Mouse (Mus musculus): Measurements from ENCODE around the gene Pdss2. TPM values are rescaled to one million over a fixed set of nuclear protein-coding genes. Genes with fewer than 3 reads are reported as not detected.

Gene Pdss2
- 13.6 and 13.9 TPM in 2 replicates for polyA plus RNA-seq (2016; fragmentation: Nextera tagmentation; extraction: Ambion mirVana)

DNA sequence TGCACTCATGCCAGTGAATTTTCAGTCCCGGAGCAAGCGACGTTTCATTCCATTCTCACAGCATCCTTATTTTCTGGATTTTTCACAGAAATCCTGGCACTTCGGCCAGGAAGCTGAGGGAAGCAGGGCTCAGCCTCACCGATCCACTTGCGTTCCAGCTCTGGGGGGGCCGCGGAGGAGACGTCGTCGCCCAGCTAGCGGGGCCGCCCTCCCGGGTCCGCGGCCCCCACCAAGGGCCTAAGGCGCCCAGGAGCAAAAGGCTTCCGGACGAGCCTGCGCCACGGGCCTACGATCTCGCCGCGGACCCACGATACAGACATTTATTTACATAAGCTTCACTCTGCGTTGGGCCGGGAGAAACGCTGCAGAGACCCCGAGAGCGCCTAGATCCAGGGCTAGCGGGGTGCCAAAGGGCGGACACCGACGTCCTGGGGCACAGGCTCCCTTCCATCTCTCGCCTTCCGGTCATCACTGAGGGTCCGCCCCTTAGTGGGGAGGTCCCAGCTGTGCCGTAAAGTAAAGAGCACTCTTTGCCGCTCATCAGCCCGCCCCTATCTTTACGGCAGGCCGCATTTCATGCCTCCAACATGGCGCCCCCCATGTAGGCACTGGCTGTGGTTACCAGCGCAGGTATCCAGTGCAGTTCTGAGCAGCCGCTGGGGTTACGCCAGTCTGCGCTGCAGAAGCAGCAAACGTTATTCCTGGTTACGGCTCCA lies at the start of gene Pdss2:
Pdss2 (plus strand) TSS at position 577 of the 716 bp plus-strand sequence.
- Histone ChIP-seq H3K9me3 (no peaks in the 10 kb centered on the region), H3K4me3 (peak within 1 kb of the TSS; percentile 85), H3K9ac (peak within 1 kb of the TSS; percentile 91), H3K4me2 (replicated peaks) (peak within 1 kb of the TSS; percentile 68), H3K27me3 (replicated peaks) (no peaks in the 10 kb centered on the region), H3K36me3 (no peaks in the 10 kb centered on the region), H3K27ac (peak within 1 kb of the TSS; percentile 75), H3K4me1 (peaks cover 10% of the 10 kb centered on the region)
- under 1% methylated on average over 50 of the region's 50 CpGs for WGBS
- ATAC-seq (ENCODE audit: low FRiP score, low read depth) = peak; percentile 99

DNA sequence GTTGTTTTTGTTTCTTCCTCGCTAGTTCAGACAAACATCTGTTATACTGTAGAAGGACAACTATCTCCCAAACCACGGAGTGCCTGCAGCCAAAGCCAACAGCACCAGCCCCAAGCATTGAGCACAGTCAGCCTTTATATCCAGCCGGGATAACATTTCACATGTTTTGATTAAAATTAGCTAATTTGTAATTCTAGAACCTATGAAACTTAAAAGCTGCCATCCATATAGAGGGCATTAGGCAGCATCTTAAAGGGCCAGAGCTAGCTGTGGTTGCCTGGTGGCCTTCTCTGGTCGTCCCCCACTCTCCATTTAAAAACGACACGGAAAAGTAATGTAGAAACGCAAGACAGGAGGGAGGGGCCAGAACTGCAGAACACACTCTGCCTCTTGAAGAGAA lies 49.2 kb upstream of the Pdss2 start:
- Histone ChIP-seq H3K9ac (peak overlapping the region; percentile 94; the same call in 1 of the 2 replicates), H3K27me3 (replicated peaks) (peaks cover 7% of the 10 kb centered on the region; the same call in 1 of the 2 replicates), H3K4me1 (peaks cover 39% of the 10 kb centered on the region; the same call in 1 of the 2 replicates), H3K27ac (no peak overlapping the region), H3K9me3 (no peaks in the 10 kb centered on the region), H3K4me2 (replicated peaks) (peak overlapping the region; percentile 90), H3K36me3 (no peaks in the 10 kb centered on the region), H3K4me3 (peak overlapping the region; percentile 85)
- ATAC-seq (ENCODE audit: low FRiP score, low read depth) = no peak
- WGBS = 7% methylated on average over 7 of the region's 7 CpGs

DNA sequence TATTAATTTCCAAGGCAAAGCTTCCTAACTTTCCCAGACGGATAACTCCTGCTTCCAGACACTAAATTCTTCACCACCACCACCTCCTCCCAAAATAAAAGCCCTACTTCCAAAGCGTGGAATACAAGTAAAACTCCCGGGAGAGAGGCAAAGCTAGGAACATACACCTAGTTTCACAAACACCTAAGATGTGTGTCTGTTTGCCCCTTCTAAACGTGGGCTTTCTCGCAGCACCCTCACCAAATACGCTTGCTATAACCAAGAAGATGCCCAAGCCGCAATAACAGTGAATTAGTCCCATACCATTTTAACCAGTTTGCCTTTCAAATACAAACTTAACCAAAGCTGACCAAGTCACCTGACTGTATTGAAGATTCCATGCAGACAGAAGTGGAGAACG lies 48.7 kb upstream of the Pdss2 start:
- WGBS = 3% methylated on average over 8 of the region's 8 CpGs
- H3K4me3 ChIP-seq = peak overlapping the region; percentile 85
- ATAC-seq (ENCODE audit: low FRiP score, low read depth) = no peak
- no peaks in the 10 kb centered on the region for H3K36me3 ChIP-seq
- peaks cover 9% of the 10 kb centered on the region; the same call in 1 of the 2 replicates for H3K27me3 ChIP-seq (replicated peaks)
- peak overlapping the region; percentile 94 for H3K9ac ChIP-seq
- H3K4me1 ChIP-seq = peaks cover 35% of the 10 kb centered on the region; the same call in 1 of the 2 replicates
- H3K4me2 ChIP-seq (replicated peaks) = peak overlapping the region; percentile 90
- H3K27ac ChIP-seq = no peak overlapping the region
- H3K9me3 ChIP-seq = no peaks in the 10 kb centered on the region

DNA sequence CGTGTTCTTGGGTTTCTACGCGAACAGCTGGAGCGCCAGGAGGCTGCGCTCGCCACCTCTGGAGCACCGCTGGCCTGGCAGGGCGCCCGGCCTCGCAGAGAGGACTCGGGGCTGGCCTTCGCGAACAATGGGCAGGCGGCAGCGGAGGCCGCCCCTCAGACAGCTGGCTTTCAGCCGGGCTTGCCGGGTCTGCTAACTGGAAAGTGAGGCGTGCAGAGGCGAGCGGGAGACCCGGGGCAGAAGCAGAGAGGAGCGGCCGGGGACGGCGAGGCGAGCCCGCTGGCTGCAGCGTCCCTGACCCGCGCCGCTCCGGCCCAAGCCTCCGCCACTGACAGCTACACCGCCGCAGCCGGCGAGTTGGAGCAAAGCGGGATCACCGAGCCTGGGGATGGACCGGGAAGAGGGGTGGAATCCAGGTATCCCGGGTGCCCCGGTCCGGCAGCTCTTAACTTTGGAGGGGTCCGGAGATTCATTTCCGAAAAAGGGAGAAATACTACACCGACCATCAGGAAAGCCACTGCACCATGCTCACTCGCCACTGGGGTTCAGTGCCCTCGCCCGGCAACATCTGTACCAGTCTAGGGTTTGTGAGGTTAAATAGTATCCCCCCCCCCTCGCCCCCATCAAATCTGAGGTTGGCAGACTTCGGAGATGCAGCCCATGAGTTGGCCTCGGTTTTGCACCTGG lies 48.0 kb upstream of the Pdss2 start:
- no peaks in the 10 kb centered on the region for H3K9me3 ChIP-seq
- WGBS = under 1% methylated on average over 53 of the region's 53 CpGs
- H3K27me3 ChIP-seq (replicated peaks) = peaks cover 9% of the 10 kb centered on the region; the same call in 1 of the 2 replicates
- peak overlapping the region; percentile 94 for H3K9ac ChIP-seq
- peaks cover 35% of the 10 kb centered on the region; the same call in 1 of the 2 replicates for H3K4me1 ChIP-seq
- H3K4me2 ChIP-seq (replicated peaks) = peak overlapping the region; percentile 90
- peak; percentile 51 for ATAC-seq (ENCODE audit: low FRiP score, low read depth)
- H3K36me3 ChIP-seq = no peaks in the 10 kb centered on the region
- peak overlapping the region; percentile 85 for H3K4me3 ChIP-seq
- peak overlapping the region; percentile 86 for H3K27ac ChIP-seq

DNA sequence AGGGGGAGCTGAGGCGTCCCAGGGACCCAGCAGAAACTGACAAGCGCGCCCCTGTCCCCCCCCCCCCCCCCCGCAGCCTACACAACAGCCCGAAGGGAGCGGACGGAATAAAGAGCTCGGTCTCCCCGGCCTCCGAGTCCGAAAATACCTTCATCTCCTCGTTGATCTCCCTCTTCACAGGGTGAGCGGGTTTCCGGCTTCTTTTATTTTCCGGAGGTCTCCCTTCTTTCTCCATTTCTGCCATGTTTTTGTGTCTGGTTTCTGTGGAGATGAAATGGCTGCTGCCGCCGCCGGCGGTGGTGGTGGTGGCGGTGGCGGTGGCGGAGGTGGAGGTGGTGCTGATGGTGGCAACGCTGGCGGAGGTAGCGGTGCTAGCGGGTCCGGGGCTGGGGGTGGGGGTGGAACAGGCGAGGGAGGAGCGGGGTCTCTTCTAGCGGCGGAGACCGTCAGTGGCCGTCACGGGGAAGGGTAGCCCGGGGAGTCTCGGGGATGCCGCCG lies 47.4 kb upstream of the Pdss2 start:
- peak overlapping the region; percentile 85 for H3K4me3 ChIP-seq
- H3K27ac ChIP-seq = peak overlapping the region; percentile 86
- peak overlapping the region; percentile 94 for H3K9ac ChIP-seq
- H3K4me2 ChIP-seq (replicated peaks) = peak overlapping the region; percentile 90
- peak; percentile 67 for ATAC-seq (ENCODE audit: low FRiP score, low read depth)
- H3K9me3 ChIP-seq = no peaks in the 10 kb centered on the region
- H3K36me3 ChIP-seq = no peaks in the 10 kb centered on the region
- under 1% methylated on average over 37 of the region's 38 CpGs for WGBS
- peaks cover 9% of the 10 kb centered on the region; the same call in 1 of the 2 replicates for H3K27me3 ChIP-seq (replicated peaks)
- peaks cover 34% of the 10 kb centered on the region; the same call in 1 of the 2 replicates for H3K4me1 ChIP-seq

DNA sequence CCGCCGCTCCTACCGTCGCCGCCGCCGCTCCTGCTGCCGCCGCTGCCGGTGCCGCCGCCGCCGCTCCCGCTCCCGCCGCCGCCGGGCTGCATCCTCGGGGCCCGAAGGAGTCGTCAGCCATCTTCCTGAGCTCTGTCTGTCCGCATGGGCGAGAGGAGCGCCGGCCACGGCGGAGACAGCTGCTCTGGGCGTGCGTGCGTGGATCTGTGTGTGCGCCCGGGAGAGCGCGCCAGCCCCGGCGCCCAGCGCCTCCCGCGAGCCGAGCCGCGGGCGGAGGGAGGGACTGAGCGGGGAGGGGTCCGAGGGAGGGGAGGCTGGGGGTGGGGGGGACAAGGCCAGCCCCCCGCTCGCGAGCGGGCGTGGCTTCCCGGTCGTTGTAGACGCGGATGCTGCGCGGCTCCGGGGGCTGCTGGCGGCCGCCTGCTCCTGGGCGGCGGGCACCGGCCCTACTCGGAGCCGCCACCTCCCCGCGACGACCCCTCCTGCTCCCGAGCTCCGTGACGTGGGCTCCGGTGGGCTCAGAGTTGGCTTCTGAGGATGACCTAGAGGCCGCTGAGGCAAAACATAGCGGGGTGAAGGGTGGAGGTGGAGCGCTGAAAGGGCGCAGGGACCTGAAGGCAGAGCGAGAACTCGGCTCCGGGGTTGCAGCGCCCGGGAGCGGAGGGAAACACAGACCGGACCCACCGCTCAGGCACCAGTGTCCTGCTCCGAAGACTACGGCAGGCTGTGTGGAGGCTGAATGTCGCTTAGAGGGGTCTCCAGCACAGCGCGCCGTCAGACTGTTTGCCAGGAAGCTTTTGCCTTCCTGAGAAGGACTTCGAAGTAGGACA lies 46.7 kb upstream of the Pdss2 start, which contains the start of the genes Sobp and 9030612E09Rik:
Sobp (minus strand) TSS at position 205 of the 830 bp plus-strand sequence.
9030612E09Rik (plus strand) TSS at position 379 of the 830 bp plus-strand sequence.
- peaks cover 14% of the 10 kb centered on the region; the same call in 1 of the 2 replicates for H3K27me3 ChIP-seq (replicated peaks)
- under 1% methylated on average over 83 of the region's 91 CpGs for WGBS

DNA sequence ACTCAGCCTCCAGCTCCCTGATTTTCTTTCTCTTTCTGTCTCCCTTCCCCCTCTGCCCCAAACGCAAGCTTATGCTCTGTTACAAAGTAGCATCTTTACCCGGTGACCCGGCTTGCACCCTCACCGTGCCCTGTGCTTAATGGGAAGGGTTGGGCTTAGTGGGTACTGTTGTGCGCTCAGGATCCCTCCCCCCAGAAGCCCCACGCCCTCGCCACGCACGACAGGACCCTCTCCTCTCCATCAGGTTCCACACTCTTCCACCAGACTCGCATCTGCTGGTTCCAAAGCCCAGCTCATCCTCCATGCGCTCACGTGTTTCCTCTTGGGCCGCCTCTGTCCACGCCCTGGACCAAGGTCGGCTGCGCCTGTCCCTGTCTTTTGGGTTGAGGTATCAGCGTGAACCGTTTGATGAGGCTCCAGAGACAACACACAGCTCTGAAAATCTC lies 46.1 kb upstream of the Pdss2 start:
- no peaks in the 10 kb centered on the region for H3K9me3 ChIP-seq
- H3K4me2 ChIP-seq (replicated peaks) = peak overlapping the region; percentile 90
- peak overlapping the region; percentile 94 for H3K9ac ChIP-seq
- H3K4me3 ChIP-seq = peak overlapping the region; percentile 85
- H3K4me1 ChIP-seq = peaks cover 27% of the 10 kb centered on the region; the same call in 1 of the 2 replicates
- ATAC-seq (ENCODE audit: low FRiP score, low read depth) = peak; percentile 42
- WGBS = under 1% methylated on average over 18 of the region's 18 CpGs
- H3K36me3 ChIP-seq = no peaks in the 10 kb centered on the region
- peak overlapping the region; percentile 86 for H3K27ac ChIP-seq
- H3K27me3 ChIP-seq (replicated peaks) = peaks cover 15% of the 10 kb centered on the region; the same call in 1 of the 2 replicates

More for the DNA sequence above, 46.7 kb upstream of the Pdss2 start, which contains the start of the genes Sobp and 9030612E09Rik:
- Histone ChIP-seq H3K4me3 (peak within 1 kb of the TSS; percentile 85), H3K4me1 (peaks cover 28% of the 10 kb centered on the region; the same call in 1 of the 2 replicates), H3K27ac (peak within 1 kb of the TSS; percentile 86), H3K9ac (peak within 1 kb of the TSS; percentile 94), H3K4me2 (replicated peaks) (peak within 1 kb of the TSS; percentile 90), H3K9me3 (no peaks in the 10 kb centered on the region), H3K36me3 (no peaks in the 10 kb centered on the region)
- ATAC-seq (ENCODE audit: low FRiP score, low read depth) = peak; percentile 80

DNA sequence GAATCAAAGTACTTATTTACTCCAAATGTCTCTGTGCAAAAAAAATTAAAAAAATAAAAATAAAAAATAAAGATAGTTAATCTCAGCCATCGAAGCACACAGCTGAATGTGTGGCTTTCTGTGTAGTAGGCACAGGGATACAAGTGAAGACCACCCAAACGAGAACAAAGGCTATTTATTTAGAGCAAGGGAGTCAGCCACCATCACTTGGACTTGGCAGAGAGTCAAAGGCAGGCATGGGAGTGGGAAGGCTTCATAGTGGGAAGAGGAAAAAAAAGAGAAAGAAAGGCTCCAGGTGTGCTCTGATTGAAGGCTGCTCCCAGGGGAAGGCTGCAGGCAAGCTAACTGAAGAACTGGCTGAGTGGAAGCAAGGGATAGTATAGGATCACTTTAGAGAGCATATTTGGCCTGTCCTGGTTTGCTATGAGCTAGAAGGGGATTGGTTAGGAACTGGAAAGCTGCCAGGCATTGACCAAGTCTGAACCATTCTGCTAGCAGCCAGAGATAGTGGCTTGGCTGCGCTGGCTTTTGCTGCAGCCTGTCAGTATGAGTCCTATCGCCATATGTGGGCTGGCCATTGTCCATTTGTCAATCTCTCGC lies 40.9 kb upstream of the Pdss2 start:
- Histone ChIP-seq H3K4me2 (replicated peaks) (0 out of 2 replicates have a peak overlapping the region, but pooled peaks have one; percentile 7), H3K4me3 (no peak overlapping the region), H3K27me3 (replicated peaks) (peaks cover 15% of the 10 kb centered on the region; the same call in 1 of the 2 replicates), H3K36me3 (no peaks in the 10 kb centered on the region), H3K4me1 (peaks cover 8% of the 10 kb centered on the region), H3K27ac (no peak overlapping the region), H3K9me3 (no peaks in the 10 kb centered on the region), H3K9ac (no peak overlapping the region)
- ATAC-seq (ENCODE audit: low FRiP score, low read depth) = peak; percentile 48; the same call in 1 of the 2 replicates
- WGBS = 53% methylated on average over 5 of the region's 5 CpGs

DNA sequence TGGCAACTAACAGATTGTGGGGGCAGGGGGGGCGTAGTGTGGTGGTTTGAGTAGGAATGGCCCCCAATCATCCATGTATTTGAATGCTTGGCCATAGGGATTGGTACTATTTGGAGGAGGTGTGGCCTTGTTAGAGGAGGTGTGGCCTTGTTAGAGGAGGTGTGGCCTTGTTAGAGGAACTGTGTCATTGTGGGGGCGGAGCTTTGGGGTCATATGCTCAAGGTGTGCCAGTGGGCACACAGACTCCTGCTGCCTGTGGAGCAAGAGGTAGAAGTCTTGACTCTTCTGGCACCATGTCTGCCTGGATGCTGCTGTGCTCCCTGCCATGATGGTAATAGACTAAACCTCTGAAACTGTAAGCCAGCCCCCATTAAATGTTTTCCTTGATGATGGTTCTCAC lies 21.1 kb upstream of the Pdss2 start:
- Histone ChIP-seq H3K4me3 (no peak overlapping the region), H3K4me1 (no peaks in the 10 kb centered on the region), H3K27ac (no peak overlapping the region), H3K36me3 (no peaks in the 10 kb centered on the region), H3K4me2 (replicated peaks) (no peak overlapping the region), H3K9ac (no peak overlapping the region), H3K9me3 (no peaks in the 10 kb centered on the region), H3K27me3 (replicated peaks) (no peaks in the 10 kb centered on the region)
- WGBS = 85% methylated on average over 2 of the region's 2 CpGs
- no peak for ATAC-seq (ENCODE audit: low FRiP score, low read depth)

DNA sequence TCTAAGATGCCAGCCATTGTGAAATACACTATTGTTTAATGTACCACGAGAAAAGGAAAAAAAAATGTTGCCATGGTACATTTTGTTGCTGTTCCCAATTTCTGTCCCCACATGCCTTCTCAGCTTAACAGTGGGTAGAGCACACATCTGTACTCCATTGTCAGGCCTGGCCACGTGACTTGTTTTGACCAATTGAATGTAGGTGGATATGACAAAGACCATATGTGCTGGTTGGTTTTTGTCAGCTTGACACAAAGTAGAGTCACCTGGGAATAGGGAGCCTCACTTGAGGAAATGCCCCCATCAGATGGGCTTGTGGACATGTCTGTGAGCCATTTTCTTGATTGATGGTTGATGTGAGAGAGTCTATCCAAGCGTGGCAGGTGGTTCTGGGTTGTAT lies 17.4 kb upstream of the Pdss2 start:
- Histone ChIP-seq H3K9me3 (no peaks in the 10 kb centered on the region), H3K9ac (no peak overlapping the region), H3K36me3 (no peaks in the 10 kb centered on the region), H3K27ac (no peak overlapping the region), H3K4me2 (replicated peaks) (no peak overlapping the region), H3K27me3 (replicated peaks) (no peaks in the 10 kb centered on the region), H3K4me3 (no peak overlapping the region), H3K4me1 (no peaks in the 10 kb centered on the region)
- 81% methylated on average over 3 of the region's 3 CpGs for WGBS
- ATAC-seq (ENCODE audit: low FRiP score, low read depth) = no peak

DNA sequence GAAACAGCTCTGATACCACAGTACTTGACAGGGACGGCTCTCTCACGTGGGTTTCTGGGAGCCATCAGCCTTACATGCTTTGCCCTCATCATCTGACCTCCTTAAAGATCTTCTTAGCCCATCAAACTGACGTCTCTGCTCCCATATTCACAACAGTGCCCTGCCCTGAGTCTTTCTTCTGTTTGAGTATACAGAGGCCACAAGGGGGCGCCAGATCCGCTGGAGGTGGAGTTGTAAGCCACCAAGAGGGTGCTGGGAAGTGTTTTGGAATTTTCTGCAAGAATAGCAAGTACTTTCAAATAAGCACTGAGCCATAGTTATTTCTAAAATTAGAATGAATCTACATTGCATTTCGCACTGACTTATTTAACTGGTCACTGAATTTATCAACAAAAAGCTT lies 9.4 kb upstream of the Pdss2 start:
- H3K27ac ChIP-seq = no peak overlapping the region
- WGBS = 34% methylated on average over 6 of the region's 6 CpGs
- ATAC-seq (ENCODE audit: low FRiP score, low read depth) = no peak

More for the DNA sequence above, 9.4 kb upstream of the Pdss2 start:
- no peak overlapping the region for H3K4me2 ChIP-seq (replicated peaks)
- no peaks in the 10 kb centered on the region for H3K9me3 ChIP-seq
- no peaks in the 10 kb centered on the region for H3K4me1 ChIP-seq
- no peak overlapping the region for H3K9ac ChIP-seq
- H3K36me3 ChIP-seq = no peaks in the 10 kb centered on the region
- H3K4me3 ChIP-seq = no peak overlapping the region
- no peaks in the 10 kb centered on the region for H3K27me3 ChIP-seq (replicated peaks)

All from neural tube, embryonic 12.5 days (tissue).